Mouse (Mus musculus) testis, adult 2 months (tissue): ENCODE results near the gene Cep63. TPM values are rescaled to one million over a fixed set of nuclear protein-coding genes. Genes with fewer than 3 reads are reported as not detected.

Source experiments
- H3K27ac ChIP-seq: fragments of 200-500 bp; 2 replicates; pipeline ENCODE4 v1.5.1; 2012; ENCODE audit warnings: low read depth, low read length; ENCODE audit not compliant: control insufficient read depth, insufficient read depth
- H3K27me3 ChIP-seq: fragments of 200-500 bp; 2 replicates; pipeline ENCODE4 v1.6.1; 2012; ENCODE audit warnings: mild to moderate bottlenecking, low read length, moderate library complexity; ENCODE audit not compliant: control insufficient read depth, insufficient read depth
- H3K36me3 ChIP-seq: fragments of 200-500 bp; 2 replicates; pipeline ENCODE4 v1.6.1; 2012; ENCODE audit warnings: mild to moderate bottlenecking, low read length; ENCODE audit not compliant: control insufficient read depth, insufficient read depth
- H3K4me1 ChIP-seq: fragments of 200-500 bp; 2 replicates; pipeline ENCODE4 v1.6.1; 2012; ENCODE audit warnings: low read length; ENCODE audit not compliant: control insufficient read depth, insufficient read depth
- H3K4me3 ChIP-seq: fragments of 200-500 bp; 2 replicates; pipeline ENCODE4 v1.5.1; 2012; ENCODE audit warnings: low read depth, mild to moderate bottlenecking, low read length, moderate library complexity, mixed read lengths; ENCODE audit not compliant: control insufficient read depth
- CTCF ChIP-seq: fragments of 200-500 bp; IDR thresholded peaks from 2 replicates; pipeline ENCODE4 v1.5.1; 2012; ENCODE audit warnings: low read depth, mild to moderate bottlenecking, inconsistent platforms, low read length, moderate library complexity; ENCODE audit not compliant: control insufficient read depth, insufficient read depth, insufficient replicate concordance
- POLR2A ChIP-seq: fragments of 200-500 bp; IDR thresholded peaks from 2 replicates; pipeline ENCODE4 v1.6.1; 2012; ENCODE audit warnings: low read depth, mild to moderate bottlenecking, inconsistent platforms, low read length, moderate library complexity; ENCODE audit not compliant: control insufficient read depth
- polyA plus RNA-seq: library from polyadenylated mRNA; depleted of rRNA; stranded (reverse); fragments of >200 nt; gene quantifications from 2 replicates; pipeline ENCODE4 v1.2.3, GENCODE M21; 2012

Gene Cep63
- polyA plus RNA-seq, 1 experiment: 187 TPM

DNA sequence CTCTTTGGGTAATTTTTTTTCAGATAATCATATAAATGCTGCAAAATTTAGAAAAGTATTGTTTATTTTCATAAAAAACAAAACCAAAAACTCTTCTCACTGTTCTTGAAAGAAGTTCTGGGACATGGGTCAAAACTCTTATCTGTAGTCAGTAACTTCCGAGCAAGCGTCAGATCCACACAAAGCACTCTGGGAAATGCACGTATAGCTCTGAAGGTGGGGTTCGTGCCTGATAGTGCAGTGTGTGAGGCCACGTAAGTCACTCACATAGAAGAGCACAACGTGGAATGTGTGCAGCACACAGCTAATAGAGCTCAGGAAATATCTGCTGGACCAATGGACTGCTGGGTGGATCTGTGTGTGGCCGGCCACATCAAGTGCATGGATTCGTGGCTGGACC lies 13.2 kb upstream of the Cep63 start:
- Histone ChIP-seq H3K27ac (no peak overlapping the region), H3K4me1 (peaks cover 8% of the 10 kb centered on the region), H3K36me3 (no peaks in the 10 kb centered on the region; the same call in 1 of the 2 replicates), H3K4me3 (no peak overlapping the region), H3K27me3 (no peaks in the 10 kb centered on the region)
- TF ChIP-seq CTCF (no peak), POLR2A (no peak)

DNA sequence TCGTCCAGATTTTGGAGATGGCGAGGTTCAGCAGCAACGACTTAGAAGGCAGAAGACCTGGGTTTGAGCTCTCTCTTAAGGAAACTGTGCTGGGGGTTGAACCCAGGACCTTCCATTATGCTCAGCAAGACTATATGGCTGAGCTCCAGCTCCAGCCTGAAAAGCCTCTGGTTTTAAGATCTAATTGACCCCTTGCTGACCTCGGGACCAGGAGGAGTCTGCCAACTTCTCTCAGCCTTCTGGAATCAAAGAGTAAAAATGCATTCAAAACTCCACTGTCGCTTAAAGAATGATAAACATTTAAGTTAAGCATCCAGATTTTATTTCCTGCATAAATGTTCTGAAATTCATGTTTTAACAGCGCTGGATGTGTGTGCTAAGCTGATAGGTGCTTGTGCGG lies 12.6 kb upstream of the Cep63 start:
- no peak for TF ChIP-seq CTCF
- no peak for TF ChIP-seq POLR2A
- Histone ChIP-seq H3K4me1 (peaks cover 4% of the 10 kb centered on the region), H3K27me3 (no peaks in the 10 kb centered on the region), H3K36me3 (no peaks in the 10 kb centered on the region; the same call in 1 of the 2 replicates), H3K4me3 (no peak overlapping the region), H3K27ac (no peak overlapping the region)

DNA sequence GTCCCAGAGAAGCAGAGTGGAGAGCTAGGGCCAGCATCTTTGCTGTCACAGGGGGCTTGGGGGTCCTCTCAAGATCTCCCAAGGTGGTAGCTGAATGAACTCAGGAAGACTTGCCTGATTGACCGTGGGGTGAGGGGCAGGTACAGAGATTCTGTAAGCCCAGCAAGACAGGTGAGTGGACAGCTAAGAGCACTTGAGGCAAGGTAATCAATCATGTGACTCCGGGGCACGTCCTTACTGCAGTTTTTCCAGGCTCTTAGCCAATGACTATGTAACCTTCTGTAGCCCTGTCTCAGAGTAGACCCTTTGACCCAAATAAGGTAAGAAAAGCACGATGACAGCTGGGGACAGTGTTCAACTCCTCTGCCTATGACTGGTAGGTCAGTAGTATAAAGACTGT lies 10.8 kb upstream of the Cep63 start:
- no peak overlapping the region for H3K4me3 ChIP-seq
- no peaks in the 10 kb centered on the region; the same call in 1 of the 2 replicates for H3K36me3 ChIP-seq
- H3K4me1 ChIP-seq: no peaks in the 10 kb centered on the region
- H3K27ac ChIP-seq: no peak overlapping the region
- no peaks in the 10 kb centered on the region for H3K27me3 ChIP-seq
- TF ChIP-seq POLR2A: no peak
- no peak for TF ChIP-seq CTCF

DNA sequence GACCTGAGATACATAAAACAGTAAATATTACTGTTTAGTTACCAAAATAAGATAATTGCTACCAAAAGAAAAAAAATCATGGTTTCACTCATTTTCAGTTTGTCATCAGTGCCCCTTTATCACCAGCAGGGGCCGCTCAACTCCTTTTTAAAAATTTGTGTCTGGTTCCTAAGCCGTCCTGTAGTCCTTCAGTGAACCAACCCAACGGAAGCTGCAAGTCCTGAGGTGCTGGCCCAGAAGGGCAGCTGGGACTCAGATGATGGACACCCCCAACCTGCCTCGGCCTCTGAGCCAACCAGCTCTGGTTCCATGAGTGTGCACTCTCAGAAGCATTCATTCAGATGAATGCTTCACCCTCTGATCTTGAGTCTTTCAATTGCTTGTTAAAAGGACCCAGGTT lies 10.2 kb upstream of the Cep63 start:
- H3K4me1 ChIP-seq: no peaks in the 10 kb centered on the region
- TF ChIP-seq POLR2A (no peak), CTCF (0 out of 2 replicates have a peak, but pooled peaks have one; percentile 23)
- H3K27me3 ChIP-seq: no peaks in the 10 kb centered on the region
- no peak overlapping the region for H3K27ac ChIP-seq
- no peak overlapping the region for H3K4me3 ChIP-seq
- H3K36me3 ChIP-seq: no peaks in the 10 kb centered on the region; the same call in 1 of the 2 replicates

DNA sequence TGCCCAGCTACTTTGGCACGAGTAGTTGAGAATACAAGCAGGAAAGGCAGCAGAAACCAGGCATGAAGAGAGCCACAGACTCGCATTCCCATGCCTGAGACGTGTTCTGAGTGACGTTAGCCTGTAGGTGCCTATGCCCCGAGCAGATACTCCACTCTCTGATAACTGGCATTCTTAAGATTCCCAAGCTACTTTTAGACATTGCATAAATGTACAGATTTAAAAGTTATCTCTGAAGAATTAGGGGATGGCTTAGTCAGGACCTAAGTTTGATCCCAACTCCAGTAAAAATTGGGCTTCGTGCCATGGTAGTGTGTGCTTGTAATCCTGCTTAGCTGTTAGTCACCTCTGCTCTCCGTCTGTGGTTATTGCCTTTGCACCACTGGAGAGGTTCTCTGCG lies 8.1 kb upstream of the Cep63 start:
- Histone ChIP-seq H3K4me1 (no peaks in the 10 kb centered on the region), H3K27me3 (no peaks in the 10 kb centered on the region), H3K4me3 (no peak overlapping the region), H3K27ac (no peak overlapping the region), H3K36me3 (no peaks in the 10 kb centered on the region; the same call in 1 of the 2 replicates)
- no peak for TF ChIP-seq CTCF
- TF ChIP-seq POLR2A: no peak

DNA sequence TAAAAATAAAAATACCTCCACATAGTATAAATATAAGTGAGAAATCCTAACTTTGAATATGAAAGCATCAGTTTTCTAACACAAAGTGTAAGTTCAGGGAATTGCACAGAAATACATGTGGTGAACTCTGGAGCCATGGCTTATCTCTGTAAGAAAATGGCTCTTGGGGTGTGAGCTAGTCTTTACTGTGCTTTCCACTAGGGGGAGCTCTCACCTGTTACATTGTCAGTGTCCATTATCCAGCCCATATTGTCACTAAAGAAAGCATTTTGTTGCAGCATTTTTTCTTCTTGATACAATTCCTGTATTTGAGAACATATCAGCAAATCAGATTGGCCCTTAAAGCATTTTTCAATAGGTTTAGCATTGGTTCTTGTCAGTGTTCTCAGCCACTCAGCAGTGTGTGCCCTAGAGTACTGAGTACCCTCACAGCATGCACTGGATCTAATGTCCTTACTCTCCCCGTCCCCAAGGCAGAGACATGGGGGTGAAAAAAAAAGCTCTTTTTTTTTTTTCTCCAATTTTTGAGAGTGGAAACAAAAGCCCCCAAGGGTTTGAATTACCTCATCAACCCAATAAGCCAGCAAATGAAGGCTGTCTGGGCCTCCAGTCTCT lies 6.7 kb upstream of the Cep63 start:
- TF ChIP-seq CTCF: peak; percentile 14; the same call in 1 of the 2 replicates
- TF ChIP-seq POLR2A: no peak
- Histone ChIP-seq H3K4me3 (no peak overlapping the region), H3K36me3 (no peaks in the 10 kb centered on the region; the same call in 1 of the 2 replicates), H3K27me3 (no peaks in the 10 kb centered on the region), H3K4me1 (no peaks in the 10 kb centered on the region), H3K27ac (no peak overlapping the region)

DNA sequence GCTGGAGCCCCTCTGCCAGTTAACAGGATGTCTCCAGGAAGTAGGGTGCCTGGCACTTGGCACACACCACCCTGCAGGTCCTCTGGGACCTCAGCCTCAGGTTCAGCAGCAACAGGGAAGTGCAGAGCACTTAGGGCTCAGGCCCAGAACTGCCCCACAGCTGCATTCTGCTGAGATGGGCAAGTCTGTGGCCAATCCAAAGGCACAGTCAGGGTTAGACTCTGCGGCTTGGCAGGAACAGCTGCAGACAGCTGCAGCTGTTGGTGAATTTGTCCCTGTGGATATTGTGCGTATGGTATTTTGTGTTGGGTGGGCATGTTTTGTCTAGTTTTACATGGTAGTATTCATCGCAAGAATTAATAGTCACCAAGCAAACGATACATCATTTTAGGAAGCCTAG lies 5.8 kb upstream of the Cep63 start:
- TF ChIP-seq CTCF (no peak), POLR2A (no peak)
- H3K4me1 ChIP-seq: peaks cover 1% of the 10 kb centered on the region
- H3K36me3 ChIP-seq: no peaks in the 10 kb centered on the region; the same call in 1 of the 2 replicates
- H3K4me3 ChIP-seq: no peak overlapping the region
- no peak overlapping the region for H3K27ac ChIP-seq
- no peaks in the 10 kb centered on the region for H3K27me3 ChIP-seq
